12 mouse cellular contexts compared by ENCODE assay signal in the genomic region with DNA sequence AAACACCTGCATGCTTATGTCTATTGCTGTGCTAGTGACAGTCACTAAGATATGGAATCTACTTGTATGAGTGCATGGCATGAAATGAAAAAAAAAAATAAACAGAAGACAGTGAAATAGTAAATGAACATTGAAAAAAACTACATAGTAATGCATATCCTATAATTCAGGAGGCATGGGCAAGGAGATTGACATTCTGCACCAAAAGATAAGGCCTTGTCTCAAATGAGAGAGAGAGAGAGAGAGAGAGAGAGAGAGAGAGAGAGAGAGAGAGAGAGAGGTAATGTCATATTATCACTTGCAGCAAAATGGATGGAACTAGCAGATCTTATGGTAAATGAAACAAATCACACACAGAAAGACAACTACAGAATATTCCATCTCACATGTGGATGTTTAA.
"Had no signal": no experiment of that assay in that cellular context is flagged by ENCODE, and none has a peak within 500 bp of the region (broad histone marks: within the 10 kb centered on the region; RNA-seq: fewer than 3 reads in every experiment).

No protein-coding gene starts in this region.

- H3K4me1 ChIP-seq: intestine, embryonic 15.5 days; limb, embryonic 15.5 days; midbrain, embryonic 10.5 days; neural tube, embryonic 12.5 days had no signal

- H3K36me3 ChIP-seq: intestine, embryonic 15.5 days; limb, embryonic 15.5 days; midbrain, embryonic 10.5 days; neural tube, embryonic 12.5 days had no signal

- H3K9me3 ChIP-seq: intestine, embryonic 15.5 days; limb, embryonic 15.5 days; midbrain, embryonic 10.5 days; neural tube, embryonic 12.5 days had no signal

- DNase-seq: kidney, adult 18-20 months; kidney, postnatal 10 days; kidney, postnatal 4 days; lung, embryonic 14.5 days; midbrain, embryonic 14.5 days had no signal

- H3K9ac ChIP-seq: intestine, embryonic 15.5 days; limb, embryonic 15.5 days; lung, embryonic 14.5 days; neural tube, embryonic 12.5 days had no signal

- ATAC-seq: intestine, embryonic 15.5 days had no signal

- H3K27ac ChIP-seq: intestine, embryonic 15.5 days; layer of hippocampus, adult 2 months; left cerebral cortex, adult 2 months; limb, embryonic 15.5 days; midbrain, embryonic 10.5 days; neural tube, embryonic 12.5 days; stomach, postnatal 0 days had no signal

- H3K4me3 ChIP-seq: intestine, embryonic 15.5 days; layer of hippocampus, adult 2 months; left cerebral cortex, adult 2 months; limb, embryonic 15.5 days; midbrain, embryonic 10.5 days; neural tube, embryonic 12.5 days had no signal

- H3K27me3 ChIP-seq: intestine, embryonic 15.5 days; limb, embryonic 15.5 days; neural tube, embryonic 12.5 days had no signal

- H3K4me2 ChIP-seq: intestine, embryonic 15.5 days; limb, embryonic 15.5 days; lung, embryonic 14.5 days; neural tube, embryonic 12.5 days had no signal
